ENCODE assay signal across 8 mouse cellular contexts in the genomic region with DNA sequence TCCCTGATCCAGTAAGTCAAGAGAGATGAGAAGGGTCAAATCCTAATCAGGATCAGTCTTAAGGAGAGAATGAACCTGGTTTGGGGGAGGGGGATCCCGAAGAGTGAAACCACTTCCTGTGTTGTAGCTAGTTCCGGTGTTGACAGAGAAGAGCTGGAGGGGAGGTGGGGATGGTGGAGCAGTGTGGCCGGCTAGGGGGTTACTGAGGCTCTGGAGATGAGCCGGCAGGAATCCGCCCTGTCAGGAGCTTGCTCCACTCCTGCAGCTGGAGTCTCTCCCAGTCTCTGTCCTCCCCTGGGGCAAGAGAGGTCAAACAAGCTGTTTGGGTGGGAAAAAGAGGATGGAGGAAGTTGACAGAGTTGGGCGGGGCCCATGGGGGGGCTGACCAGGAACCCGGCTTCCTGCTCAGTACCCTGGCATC. TPM values are rescaled to one million over a fixed set of nuclear protein-coding genes. Genes with fewer than 3 reads are reported as not detected.
DNase-seq lines count a peak whose midpoint lies in the region; ATAC-seq and TF ChIP-seq lines count a peak whose summit lies in the region.

A gene (plus strand): TSS at position 126 of the 421 bp plus-strand sequence.

- peak; percentile 65 for DNase-seq in urinary bladder, postnatal 14 days (ENCODE audit: low spot score)
- DNase-seq in urinary bladder, postnatal 10 days (ENCODE audit: low spot score), result no peak
- DNase-seq in forebrain, embryonic 14.5 days (ENCODE audit: low spot score), result no peak
- no peak for DNase-seq in hindbrain, embryonic 11.5 days (ENCODE audit: low spot score)
- DNase-seq in liver, adult 2 months (ENCODE audit: extremely low read depth, low read depth, low spot score), result peak; percentile 17
- no peak for DNase-seq in midbrain, postnatal 0 days (ENCODE audit: low spot score)
- peak; percentile 85 for DNase-seq in thymus, postnatal 14 days
- no peak for DNase-seq in layer of hippocampus, postnatal 10 days (ENCODE audit: low spot score in 2 of 2)

- H3K36me3 ChIP-seq in forebrain, embryonic 14.5 days (ENCODE audit: control insufficient read depth, insufficient read depth, low read length), result peaks cover 8% of the 10 kb centered on the region; the same call in 1 of the 2 replicates
- H3K36me3 ChIP-seq in hindbrain, embryonic 11.5 days (ENCODE audit: control insufficient read depth, insufficient read depth, low read length), result no peaks in the 10 kb centered on the region
- no peaks in the 10 kb centered on the region; the same call in 1 of the 2 replicates for H3K36me3 ChIP-seq in liver, adult 2 months (ENCODE audit: control insufficient read depth, insufficient read depth, low read length)
- H3K36me3 ChIP-seq in midbrain, postnatal 0 days (ENCODE audit: insufficient read depth, low read length), result peaks cover 2% of the 10 kb centered on the region; the same call in 1 of the 2 replicates

- TF ChIP-seq POLR2A in liver, adult 2 months (IDR thresholded peaks at IDR 0.05; ENCODE audit: extremely low read depth, insufficient read depth, low read length), result 0 out of 2 replicates have a peak, but pooled peaks have one; percentile 25

- H3K27ac ChIP-seq in forebrain, embryonic 14.5 days (ENCODE audit: low read depth, low read length), result peak within 1 kb of the TSS; percentile 98
- H3K27ac ChIP-seq in hindbrain, embryonic 11.5 days (ENCODE audit: low read depth, low read length), result peak within 1 kb of the TSS; percentile 100
- peak within 1 kb of the TSS; percentile 76 for H3K27ac ChIP-seq in liver, adult 2 months (replicated peaks; ENCODE audit: insufficient read depth, low read depth, low read length)
- no peak within 1 kb of the TSS for H3K27ac ChIP-seq in midbrain, postnatal 0 days (ENCODE audit: low read depth, low read length)

- TF ChIP-seq CTCF in liver, adult 2 months (IDR thresholded peaks at IDR 0.05; ENCODE audit: low read depth, low read length), result no peak
- no peak for TF ChIP-seq CTCF in midbrain, postnatal 0 days (IDR thresholded peaks at IDR 0.05)

- WGBS in forebrain, embryonic 14.5 days, result 55% methylated on average over 7 of the region's 7 CpGs
- WGBS in hindbrain, embryonic 11.5 days, result 19% methylated on average over 7 of the region's 7 CpGs
- 20% methylated on average over 7 of the region's 7 CpGs for WGBS in liver, adult 2 months
- 32% methylated on average over 7 of the region's 7 CpGs for WGBS in midbrain, postnatal 0 days

- no peak within 1 kb of the TSS for H3K9ac ChIP-seq in forebrain, embryonic 14.5 days (ENCODE audit: low read length)
- H3K9ac ChIP-seq in hindbrain, embryonic 11.5 days (ENCODE audit: low read depth, low read length), result peak within 1 kb of the TSS; percentile 99; the same call in 1 of the 2 replicates
- H3K9ac ChIP-seq in liver, adult 2 months (ENCODE audit: low read depth, low read length), result peak within 1 kb of the TSS; percentile 52
- H3K9ac ChIP-seq in midbrain, postnatal 0 days (replicated peaks; ENCODE audit: low read length, poor library complexity, severe bottlenecking), result no peak within 1 kb of the TSS

- no peak for ATAC-seq in forebrain, embryonic 14.5 days
- no peak for ATAC-seq in hindbrain, embryonic 11.5 days (ENCODE audit: low FRiP score)
- no peak for ATAC-seq in midbrain, postnatal 0 days (ENCODE audit: low FRiP score)

- peaks cover 31% of the 10 kb centered on the region for H3K4me1 ChIP-seq in forebrain, embryonic 14.5 days (ENCODE audit: control insufficient read depth, insufficient read depth, low read length)
- H3K4me1 ChIP-seq in hindbrain, embryonic 11.5 days (replicated peaks; ENCODE audit: control insufficient read depth, insufficient read depth, low read length), result peaks cover 31% of the 10 kb centered on the region
- peaks cover 10% of the 10 kb centered on the region for H3K4me1 ChIP-seq in liver, adult 2 months (ENCODE audit: control insufficient read depth, insufficient read depth, low read length)
- H3K4me1 ChIP-seq in midbrain, postnatal 0 days (ENCODE audit: insufficient read depth, low read length), result peaks cover 38% of the 10 kb centered on the region

- no peaks in the 10 kb centered on the region for H3K9me3 ChIP-seq in forebrain, embryonic 14.5 days (replicated peaks; ENCODE audit: control insufficient read depth, low read length)
- H3K9me3 ChIP-seq in hindbrain, embryonic 11.5 days (ENCODE audit: control insufficient read depth, low read length), result no peaks in the 10 kb centered on the region
- H3K9me3 ChIP-seq in midbrain, postnatal 0 days (ENCODE audit: low read length), result no peaks in the 10 kb centered on the region

- no peak within 1 kb of the TSS for H3K4me3 ChIP-seq in forebrain, embryonic 14.5 days (ENCODE audit: low read depth, low read length)
- peak within 1 kb of the TSS; percentile 2; the same call in 1 of the 2 replicates for H3K4me3 ChIP-seq in hindbrain, embryonic 11.5 days (ENCODE audit: low read depth, low read length)
- peak within 1 kb of the TSS; percentile 58 for H3K4me3 ChIP-seq in liver, adult 2 months (ENCODE audit: insufficient read depth, low read depth, low read length)
- no peak within 1 kb of the TSS for H3K4me3 ChIP-seq in midbrain, postnatal 0 days (ENCODE audit: low read depth, low read length)

- H3K4me2 ChIP-seq in forebrain, embryonic 14.5 days (ENCODE audit: low read length), result peak within 1 kb of the TSS; percentile 84; the same call in 1 of the 2 replicates
- H3K4me2 ChIP-seq in hindbrain, embryonic 11.5 days (replicated peaks; ENCODE audit: low read depth, low read length), result peak within 1 kb of the TSS; percentile 98
- H3K4me2 ChIP-seq in midbrain, postnatal 0 days (ENCODE audit: low read depth, low read length, poor library complexity, severe bottlenecking), result peak within 1 kb of the TSS; percentile 15; the same call in 1 of the 2 replicates

- H3K79me2 ChIP-seq in liver, adult 2 months (ENCODE audit: control insufficient read depth, insufficient read depth, low read length), result no peaks in the 10 kb centered on the region

- H3K27me3 ChIP-seq in forebrain, embryonic 14.5 days (replicated peaks; ENCODE audit: control insufficient read depth, insufficient read depth, low read length), result no peaks in the 10 kb centered on the region
- no peaks in the 10 kb centered on the region for H3K27me3 ChIP-seq in hindbrain, embryonic 11.5 days (ENCODE audit: control insufficient read depth, insufficient read depth, low read length)
- no peaks in the 10 kb centered on the region for H3K27me3 ChIP-seq in liver, adult 2 months (ENCODE audit: control insufficient read depth, insufficient read depth, low read length)
- H3K27me3 ChIP-seq in midbrain, postnatal 0 days (ENCODE audit: insufficient read depth, low read length), result no peaks in the 10 kb centered on the region

RNA-seq across cellular contexts. Expression of the gene that starts here (rescaled TPM):
- 3.7 and 4.5 TPM in 2 replicates for polyA plus RNA-seq in forebrain, embryonic 14.5 days (2014; fragmentation: Nextera tagmentation; extraction: Ambion mirVana)
- 3.2 and 5.9 TPM in 2 replicates for polyA plus RNA-seq in hindbrain, embryonic 11.5 days (2014; fragmentation: Nextera tagmentation; extraction: Ambion mirVana)
- total RNA-seq in liver, adult 2 months (2014; rRNA removed), result 0.65 and 0.94 TPM in 2 replicates
- 2.5 and 3.4 TPM in 2 replicates for polyA plus RNA-seq in liver, adult 2 months (2012; rRNA removed)
- total RNA-seq in midbrain, postnatal 0 days (2014; rRNA removed), result 1.2 and 4.4 TPM in 2 replicates
- polyA plus RNA-seq in midbrain, postnatal 0 days (2015; fragmentation: Nextera tagmentation; extraction: Ambion mirVana), result 5.5 and 6.9 TPM in 2 replicates
- total RNA-seq in layer of hippocampus, postnatal 10 days (2021), result 1 to 10 TPM; 2.3 to 4.3 TPM

Comparison
In these comparisons a context has a peak if more than half of its experiments do, and no peak if none do; other contexts are left out.
1. DNase-seq: peak in urinary bladder, postnatal 14 days (single experiment), liver, adult 2 months (single experiment) and thymus, postnatal 14 days (single experiment); none in urinary bladder, postnatal 10 days (single experiment), forebrain, embryonic 14.5 days (single experiment), hindbrain, embryonic 11.5 days (single experiment), midbrain, postnatal 0 days (single experiment) and layer of hippocampus, postnatal 10 days (0 of 2).
2. H3K4me2 ChIP-seq: peak in every context shown above with its lines; median percentile 98 in hindbrain, embryonic 11.5 days; 84 in forebrain, embryonic 14.5 days; 15 in midbrain, postnatal 0 days.
3. H3K4me3 ChIP-seq: peak in hindbrain, embryonic 11.5 days (single experiment) and liver, adult 2 months (single experiment); none in forebrain, embryonic 14.5 days (single experiment) and midbrain, postnatal 0 days (single experiment).
4. H3K9ac ChIP-seq: peak in hindbrain, embryonic 11.5 days (single experiment) and liver, adult 2 months (single experiment); none in forebrain, embryonic 14.5 days (single experiment) and midbrain, postnatal 0 days (single experiment).